Mouse (Mus musculus) adrenal gland, postnatal 25 days (tissue): ENCODE measurements around the gene Purb. TPM values are rescaled to one million over a fixed set of nuclear protein-coding genes. Genes with fewer than 3 reads are reported as not detected.
"Not testable (repeated sequence)": the region's sequence is repeated elsewhere in the genome, so short reads cannot be mapped to it uniquely, and the experiment has no call there.

Source experiments
- DNase-seq: peaks from one replicate; pipeline ENCODE4 v3.0.0; 2021; ENCODE audit warnings: mixed read lengths
- total RNA-seq: library from RNA; stranded (reverse); gene quantifications from 2 replicates; pipeline ENCODE4 v1.2.3, GENCODE M21; 2021

Gene Purb
- total RNA-seq, 1 experiment from 2014 or later, result 73.5 TPM

DNA sequence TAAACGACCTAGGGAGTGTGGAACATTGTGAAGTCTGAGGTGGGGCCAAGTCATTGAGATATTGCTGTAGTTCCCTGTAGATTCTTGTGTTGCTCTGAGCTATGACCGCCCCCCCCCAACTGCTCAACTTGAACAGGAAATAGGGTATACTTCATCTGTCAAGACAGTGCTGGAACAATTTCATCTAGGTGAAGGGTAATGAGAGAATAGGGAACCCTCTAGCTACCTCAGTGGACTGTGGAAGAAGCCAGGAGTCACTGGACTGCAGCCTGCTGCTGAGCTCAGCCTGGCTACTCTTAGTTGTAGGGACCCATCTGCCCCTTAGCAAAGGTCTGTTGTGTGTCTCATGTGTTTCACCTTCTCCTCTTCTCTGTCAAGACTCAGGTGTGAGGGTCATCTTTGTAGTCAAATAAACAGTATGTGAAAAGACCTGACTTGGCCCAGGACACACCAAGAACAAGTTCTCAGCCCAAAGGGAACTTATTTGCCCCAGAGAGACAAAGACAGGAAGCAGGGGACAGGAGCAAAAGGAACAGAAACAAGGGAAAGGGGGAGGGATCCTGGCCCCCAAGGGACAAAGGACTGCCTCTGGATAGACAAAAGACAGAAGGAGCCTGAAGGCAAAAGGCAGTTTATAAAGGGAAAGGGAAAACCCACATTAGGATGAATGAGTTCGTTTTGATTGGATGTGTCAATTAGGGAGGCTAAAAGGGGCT is 8.7 kb upstream of the Purb start:
- no peak for DNase-seq

DNA sequence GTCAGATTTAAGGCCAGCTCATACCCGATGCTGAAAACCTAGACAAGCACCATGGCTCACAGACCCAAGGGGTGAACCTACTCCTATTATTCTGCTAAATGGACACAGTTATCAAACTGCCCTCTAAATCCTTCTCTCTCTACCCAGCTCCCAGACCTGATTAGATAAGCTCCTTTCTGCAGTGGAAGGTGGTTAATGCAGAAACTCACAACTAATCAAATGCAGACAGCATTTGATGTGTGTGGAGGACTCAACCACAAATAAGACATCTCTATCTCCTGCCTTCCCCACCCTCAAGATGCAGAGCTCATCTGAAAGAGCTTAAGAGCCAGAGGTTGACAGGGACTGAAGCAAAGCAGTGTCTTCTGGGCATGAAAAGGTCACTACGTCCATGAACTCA is 7.4 kb upstream of the Purb start:
- no peak for DNase-seq

DNA sequence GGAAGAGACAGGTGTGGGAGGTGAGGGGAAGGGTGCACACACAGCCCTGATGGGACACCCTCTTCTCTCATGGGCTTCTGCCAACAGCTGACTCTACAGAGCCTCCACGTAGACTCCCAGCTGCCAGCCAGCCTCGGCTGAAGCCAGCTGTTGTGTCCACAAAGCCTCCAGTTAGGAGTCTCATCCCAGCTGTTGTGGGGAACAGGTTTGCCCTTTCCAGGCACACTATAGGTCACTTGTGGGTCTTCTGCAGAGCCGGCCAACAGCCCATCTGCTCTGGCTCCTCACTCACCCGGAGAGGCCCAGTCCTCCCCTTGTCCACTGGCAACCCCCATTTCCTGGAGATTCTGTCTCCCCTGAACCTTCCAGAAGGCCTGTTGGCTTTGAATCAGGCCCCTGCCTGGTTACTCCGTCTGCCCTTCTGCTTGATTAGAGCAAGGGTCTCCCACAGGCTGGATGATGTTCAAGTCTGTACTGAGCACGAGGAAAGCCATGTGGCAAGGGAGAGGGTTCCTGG is 6.0 kb upstream of the Purb start:
- DNase-seq, result peak; percentile 11

DNA sequence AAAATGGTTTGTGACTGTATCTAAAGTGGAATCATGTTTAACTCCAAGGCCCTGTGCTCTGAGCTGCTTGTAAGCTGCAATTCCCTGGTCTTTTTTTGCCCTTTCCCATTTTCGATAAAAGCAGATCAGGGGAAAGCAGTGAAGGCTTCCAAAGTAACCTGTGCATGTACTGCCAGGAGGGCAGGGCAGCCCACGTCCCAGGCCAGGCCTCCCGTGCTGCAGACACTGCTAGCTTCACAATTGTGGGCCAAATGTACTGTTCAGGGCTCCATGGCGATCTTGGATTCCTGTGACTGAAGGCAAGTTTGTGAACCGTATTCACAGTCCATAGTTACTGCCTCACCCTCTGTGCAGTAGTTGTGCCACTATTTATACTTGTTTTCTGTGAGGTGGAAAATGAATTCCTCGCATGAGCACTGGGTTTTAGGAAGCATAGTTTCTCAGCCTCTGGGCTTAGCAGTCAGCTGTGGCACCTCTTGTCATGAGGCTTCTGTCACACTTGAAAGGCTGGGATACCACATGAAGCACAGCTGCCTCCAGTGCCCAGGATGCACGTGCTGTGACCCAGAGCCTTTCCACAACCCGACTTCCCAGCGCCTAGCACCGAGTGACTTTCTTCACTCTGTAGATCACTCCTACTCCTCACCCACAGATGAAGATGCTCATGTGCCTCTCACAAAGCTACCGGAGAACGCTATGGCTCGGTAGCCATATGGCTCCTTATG is 5.1 kb upstream of the Purb start:
- DNase-seq, result no peak

DNA sequence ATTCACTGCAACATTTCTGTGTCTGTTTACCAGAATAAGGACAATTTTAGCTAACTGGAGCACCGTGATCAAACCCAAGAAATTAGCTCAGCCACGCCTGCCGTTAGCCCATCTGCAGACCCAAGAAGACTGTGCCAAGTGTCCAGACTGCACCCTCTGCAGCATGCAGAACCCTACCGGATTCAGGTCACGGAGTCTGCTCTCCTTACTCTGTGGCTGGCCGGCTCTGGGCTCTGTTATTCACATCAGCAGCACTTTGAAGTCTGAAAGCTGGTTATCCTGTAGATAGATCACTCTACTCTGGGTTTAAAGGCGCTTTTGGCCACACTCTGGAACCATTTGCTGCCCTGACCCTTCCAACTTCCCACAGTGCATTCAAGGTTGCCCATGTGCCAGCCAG is 4.5 kb upstream of the Purb start:
- DNase-seq, result no peak

DNA sequence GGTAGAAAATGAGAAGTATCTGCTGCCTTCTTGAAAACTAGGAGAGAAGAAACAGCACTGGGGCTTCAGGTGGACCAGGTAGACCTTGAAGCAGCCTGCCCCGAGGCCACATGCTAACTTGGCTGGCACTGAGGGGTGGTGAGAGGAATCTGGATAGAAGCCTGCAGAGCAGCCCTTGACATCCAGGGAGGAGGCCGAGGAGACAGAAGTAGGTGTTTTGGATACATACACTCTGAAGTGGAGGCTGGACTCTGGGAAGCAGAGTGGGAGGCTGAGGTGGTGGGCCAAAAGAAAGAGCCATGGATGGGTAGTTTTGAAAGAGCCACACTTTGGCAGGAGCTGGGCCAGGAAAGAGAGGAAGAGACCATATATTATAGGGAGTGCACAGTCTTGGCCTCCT is 3.5 kb upstream of the Purb start:
- no peak for DNase-seq

DNA sequence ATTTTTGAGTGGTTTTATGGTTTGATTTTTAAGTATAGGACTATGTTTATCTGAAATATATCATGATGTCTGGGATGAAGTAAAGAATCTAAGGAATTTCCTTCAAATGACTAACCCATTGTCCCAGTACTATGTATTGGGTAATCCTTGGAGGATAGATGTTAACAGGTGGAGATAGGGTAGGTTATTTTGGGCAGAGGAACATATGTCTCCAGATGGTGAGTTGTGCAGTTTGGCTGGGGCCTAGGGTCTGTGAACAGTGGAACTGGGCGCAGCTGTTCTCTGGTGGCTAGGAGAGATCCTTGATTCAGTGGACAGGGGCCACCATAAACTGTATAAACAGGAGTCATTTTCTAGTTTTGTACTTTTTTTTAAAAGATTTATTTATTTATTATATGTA is 1.6 kb upstream of the Purb start:
- DNase-seq, result no peak

DNA sequence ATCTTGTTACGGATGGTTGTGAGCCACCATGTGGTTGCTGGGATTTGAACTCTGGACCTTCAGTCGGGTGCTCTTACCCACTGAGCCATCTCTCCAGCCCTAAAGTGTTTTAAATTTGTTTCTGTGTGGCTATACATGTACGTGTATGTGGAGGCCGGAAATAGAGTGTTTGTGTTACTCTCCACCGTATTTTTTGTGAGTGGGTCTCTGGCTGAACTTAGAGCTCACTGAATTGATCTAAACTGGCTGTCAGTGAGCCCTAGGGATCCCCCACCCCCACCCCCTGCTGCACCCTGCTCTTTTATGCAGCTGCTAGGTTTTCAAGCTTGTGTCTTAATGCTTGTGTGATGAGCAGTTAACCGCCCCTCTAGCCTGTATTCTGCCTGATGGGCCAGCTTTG is 1.2 kb upstream of the Purb start:
- DNase-seq, result no peak

DNA sequence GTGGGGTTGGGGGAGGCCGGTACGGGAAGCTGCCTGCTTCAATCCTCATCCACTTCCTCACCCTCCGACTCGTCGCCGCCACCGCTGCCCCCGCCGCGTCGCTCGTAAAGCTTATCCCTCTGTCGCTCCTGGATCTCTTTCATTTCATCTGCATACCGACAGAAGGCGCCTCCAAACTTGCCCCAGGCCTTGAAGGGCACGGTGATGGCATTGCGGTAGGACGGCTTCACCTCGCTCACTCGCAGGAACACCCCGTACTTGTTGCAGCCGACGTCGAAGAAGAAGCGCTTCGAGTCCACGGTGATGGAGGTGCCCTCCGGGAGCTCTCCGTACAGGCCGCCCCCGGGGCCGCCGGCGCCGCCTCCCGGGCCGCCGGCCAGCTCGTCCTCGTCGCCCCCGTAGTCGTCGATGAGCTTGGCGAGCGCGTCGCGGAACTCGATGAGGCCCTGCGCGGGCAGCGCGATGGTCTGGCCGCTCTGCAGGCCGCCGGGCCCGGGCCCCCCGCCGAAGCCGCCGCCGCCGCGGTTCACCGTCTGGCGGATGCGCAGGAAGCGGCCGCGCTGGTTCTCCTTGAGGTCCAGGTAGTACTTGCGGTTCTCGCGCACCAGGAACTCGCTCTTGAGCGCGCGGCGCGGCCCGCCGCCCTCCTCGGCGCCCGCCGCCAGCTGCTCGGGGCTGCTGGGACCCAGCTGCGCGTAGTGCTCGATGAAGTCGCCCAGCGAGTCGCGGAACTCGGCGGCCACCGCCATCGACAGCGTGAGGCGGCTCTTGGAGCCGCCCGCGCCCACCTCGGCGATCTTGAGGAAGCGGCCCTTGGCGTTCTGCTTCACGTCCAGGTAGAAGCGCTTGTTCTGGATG is 614 bp downstream of the Purb start:
- DNase-seq, result peak; percentile 64

DNA sequence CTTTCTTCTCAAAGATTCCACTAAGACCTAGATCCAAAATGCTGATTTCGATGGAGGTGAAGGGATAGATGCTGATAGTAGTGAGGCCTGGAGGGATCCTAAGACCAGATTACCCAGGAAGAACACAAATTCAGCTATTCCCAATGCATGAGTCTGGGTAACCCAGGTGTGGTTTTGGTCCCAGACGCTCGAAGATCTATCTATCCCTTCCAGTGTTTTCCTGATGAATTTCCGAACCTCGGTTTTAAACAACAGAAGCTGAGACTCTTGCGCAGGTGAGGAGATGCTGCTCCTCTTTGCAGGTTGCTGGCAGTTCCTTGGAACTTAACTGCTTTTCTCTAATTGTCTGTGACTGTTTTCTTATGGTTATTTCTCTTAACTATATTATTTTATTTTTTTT is 1.3 kb downstream of the Purb start:
- no peak for DNase-seq

DNA sequence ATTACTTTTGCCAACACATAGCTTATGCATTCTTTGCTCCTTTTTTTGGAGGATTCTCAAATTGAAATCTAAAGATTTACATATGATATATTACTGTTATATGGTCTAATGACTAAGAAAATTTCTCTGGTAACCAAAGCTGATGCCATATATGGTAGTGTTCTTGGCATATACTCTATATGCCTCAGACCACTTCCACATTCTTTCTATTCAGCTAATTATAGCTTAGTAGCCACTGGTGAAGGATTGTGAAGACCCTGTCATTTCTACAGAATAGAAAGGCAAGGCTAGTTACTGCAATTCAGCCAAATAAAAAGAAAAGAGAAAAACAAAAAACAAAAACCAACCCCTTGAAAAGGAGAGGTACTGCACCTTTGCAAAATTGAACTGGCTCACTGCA is 3.6 kb downstream of the Purb start:
- no peak for DNase-seq

DNA sequence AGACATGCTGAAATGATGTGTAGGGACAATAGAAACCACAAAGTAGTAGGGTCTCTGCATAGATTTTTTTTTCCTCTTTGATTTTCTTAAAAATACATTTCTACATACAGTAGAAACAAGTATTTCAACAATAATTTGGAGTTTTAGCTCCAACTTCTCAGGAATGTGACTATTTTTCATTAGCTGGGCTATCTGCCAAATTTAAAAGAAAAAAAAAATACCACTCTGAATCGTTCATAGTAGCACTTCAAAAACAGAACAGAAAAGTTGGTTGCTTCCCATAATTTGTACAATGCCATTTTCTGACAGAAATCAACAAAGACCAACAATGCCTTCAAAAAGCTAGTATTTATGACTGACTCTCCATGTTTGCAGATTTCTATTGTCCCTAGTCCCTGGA is 4.2 kb downstream of the Purb start:
- no peak for DNase-seq

DNA sequence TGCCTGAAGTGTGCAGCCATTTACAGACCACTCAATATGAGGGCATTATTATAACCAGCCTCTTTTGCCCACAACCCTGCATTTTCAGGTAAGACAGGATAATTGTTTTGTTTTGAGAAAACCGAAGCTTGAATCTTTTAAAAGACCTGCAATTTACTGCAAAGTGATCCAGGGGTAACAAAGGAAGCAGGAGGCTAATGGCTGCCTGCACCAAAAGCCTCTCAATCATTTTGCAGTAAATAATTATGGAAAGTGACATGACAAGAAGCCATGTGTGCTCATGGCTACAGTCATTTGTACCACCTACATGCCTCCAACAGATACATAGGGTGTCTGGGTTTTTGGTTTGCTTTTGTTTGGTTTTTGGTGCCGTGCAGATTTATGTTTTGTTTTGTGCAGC is 4.7 kb downstream of the Purb start:
- DNase-seq, result no peak

DNA sequence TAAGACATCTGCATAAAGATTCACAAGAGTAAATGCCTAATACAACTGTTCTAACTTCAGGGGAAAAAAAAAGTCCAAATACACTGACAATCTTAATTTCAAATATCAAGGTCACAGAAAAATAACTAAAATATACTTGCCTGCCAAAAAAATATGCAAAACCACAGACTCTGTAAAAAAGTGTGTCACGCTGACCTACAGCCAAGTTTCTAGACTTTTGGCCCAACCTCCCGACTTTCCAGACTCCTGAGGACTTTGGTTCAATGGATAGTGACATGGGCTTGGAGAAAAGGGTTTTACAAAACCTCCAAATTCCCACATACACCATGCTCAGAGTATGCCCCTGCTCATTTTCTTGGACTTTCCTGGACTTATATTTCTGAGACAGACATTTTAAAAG is 7.2 kb downstream of the Purb start:
- DNase-seq, result no peak

DNA sequence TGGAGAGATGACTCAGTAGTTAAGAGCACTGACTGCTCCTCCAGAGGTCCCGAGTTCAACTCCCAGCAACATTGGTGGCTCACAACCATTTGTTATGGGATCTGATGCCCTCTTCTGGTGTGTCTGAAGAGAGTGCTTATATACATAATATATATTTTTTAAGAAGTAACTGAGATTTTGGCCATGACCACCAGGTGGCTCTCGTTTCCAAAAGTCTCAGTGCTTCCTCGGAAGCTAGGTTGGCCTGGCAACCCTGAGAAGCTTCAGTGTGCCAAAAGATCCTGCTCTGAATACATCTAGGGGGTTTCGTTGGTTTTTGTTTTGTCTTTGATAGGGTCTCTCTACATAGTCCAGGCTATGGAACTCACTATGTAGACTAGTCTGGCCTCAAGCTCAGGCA is 10.6 kb downstream of the Purb start:
- peak; percentile 53 for DNase-seq

DNA sequence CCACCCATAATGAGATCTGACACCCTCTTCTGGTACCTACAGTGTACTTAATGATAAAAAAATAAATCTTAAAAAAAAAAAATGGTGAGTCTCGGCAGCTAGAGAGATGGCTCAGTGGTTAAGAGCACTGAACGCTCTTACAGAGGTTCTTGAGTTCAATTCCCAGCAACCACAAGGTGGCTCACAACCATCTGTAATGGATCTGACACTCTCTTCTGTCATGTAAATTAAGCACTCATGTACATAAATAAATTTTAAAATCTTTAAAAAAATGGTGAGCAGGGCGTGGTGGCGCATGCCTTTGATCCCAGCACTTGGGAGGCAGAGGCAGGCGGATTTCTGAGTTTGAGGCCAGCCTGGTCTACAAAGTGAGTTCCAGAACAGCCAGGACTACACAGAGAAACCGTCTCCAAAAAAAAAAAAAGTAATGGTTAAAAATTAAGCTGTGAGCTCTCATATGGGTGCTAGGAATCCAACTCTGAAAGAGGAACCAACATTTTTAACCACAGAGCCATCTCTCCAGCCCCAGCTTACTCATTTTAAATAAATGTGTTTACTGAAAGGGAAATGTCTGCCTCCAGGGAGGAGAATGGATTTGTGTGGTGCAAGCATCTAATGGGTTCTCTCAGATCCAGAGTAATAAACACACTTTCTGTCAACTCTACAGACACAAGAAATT is 12.4 kb downstream of the Purb start:
- no peak for DNase-seq

DNA sequence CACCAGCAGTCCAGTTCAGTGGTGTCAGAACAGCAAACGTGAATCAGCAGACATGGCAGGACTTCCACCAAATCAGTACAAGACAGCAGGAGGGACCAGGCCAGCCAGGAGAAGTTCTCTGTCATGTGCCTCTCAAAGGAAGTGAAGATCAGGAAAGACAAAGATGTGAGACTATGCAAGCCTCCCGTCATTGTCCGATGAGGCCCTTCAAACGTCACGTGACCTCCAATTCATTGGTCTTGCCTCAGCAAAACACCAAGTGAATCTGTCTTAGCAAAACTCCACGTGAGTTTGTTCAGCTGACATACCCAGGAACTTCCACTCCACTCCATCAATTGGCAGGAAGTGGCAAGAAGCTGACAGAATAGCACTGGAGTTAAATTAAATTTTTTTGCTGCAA is 19.6 kb downstream of the Purb start:
- DNase-seq, result no peak

DNA sequence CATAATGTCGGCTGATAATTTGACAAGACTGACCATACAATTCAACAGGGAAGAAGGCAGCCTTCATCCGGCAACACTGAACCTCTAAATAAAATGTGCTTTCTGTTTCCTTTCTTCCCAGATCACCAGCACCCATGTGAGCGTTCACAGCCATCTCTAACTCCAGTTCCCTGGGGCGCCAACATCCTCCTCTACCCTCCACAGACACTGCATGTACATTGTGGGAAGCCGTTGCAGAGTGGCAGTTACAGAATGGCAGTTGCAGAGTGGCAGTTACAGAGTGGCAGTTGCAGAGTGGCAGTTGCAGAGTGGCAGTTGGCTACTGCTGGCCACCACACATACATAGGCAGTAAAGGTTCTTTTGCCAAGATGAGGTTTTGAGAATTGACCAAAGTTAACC is 27.6 kb downstream of the Purb start:
- DNase-seq, result not testable (repeated sequence)

DNA sequence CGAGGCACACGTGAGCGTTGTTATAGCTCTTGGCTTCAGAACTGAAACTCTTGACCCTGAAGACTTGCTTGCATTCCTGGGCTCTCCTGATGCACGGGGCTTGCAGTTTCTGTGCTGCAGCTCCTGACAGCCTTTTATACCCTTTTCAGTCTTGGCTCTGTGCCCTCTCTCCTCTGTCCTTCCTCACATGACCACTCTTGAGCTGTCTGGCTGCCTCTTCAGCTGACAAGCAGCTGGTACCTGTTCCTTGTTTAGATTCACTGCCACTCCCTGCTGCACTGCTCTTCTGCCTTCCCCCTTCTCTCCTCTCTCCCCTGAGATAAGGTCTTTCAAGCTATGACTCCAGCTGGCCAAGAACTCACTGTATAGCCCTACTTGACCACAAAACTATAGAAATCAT is 28.2 kb downstream of the Purb start:
- DNase-seq, result no peak

DNA sequence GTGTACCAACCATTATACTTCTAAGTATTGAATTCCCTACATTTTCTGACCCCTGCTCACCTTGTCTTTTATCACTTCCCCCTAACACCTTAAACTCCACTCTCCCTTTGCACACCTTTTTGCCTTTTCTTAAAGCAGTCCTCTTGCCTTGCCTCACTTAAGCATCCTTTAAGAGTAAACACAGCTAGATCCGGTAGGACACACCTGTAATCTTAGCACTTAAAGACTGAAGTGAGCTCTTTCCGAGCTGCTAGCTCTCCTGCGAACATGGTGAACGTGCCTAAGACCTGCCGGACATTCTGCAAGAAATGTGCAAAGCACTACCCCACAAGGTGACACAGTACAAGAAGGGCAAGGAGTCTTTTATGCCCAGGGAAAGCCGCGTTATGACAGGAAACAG is 29.8 kb downstream of the Purb start:
- no peak for DNase-seq

DNA sequence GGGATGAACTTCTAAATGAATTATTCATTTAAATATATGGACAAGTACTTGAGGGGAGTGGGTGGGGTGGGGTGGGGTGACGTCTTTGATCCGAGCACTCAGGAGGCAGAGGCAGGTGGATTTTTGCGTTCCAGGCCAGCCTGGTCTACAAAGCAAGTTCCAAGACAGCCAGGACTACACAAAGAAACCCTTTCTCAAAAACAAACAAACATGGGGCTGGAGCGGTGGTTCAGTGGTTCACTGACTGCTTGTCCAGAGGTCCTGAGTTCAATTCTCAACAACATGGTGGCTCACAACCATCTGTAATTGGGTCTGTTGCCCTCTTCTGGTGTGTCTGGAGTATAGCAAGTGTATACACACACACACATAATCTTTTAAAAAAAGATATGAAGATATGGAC is 30.3 kb downstream of the Purb start:
- no peak for DNase-seq

DNA sequence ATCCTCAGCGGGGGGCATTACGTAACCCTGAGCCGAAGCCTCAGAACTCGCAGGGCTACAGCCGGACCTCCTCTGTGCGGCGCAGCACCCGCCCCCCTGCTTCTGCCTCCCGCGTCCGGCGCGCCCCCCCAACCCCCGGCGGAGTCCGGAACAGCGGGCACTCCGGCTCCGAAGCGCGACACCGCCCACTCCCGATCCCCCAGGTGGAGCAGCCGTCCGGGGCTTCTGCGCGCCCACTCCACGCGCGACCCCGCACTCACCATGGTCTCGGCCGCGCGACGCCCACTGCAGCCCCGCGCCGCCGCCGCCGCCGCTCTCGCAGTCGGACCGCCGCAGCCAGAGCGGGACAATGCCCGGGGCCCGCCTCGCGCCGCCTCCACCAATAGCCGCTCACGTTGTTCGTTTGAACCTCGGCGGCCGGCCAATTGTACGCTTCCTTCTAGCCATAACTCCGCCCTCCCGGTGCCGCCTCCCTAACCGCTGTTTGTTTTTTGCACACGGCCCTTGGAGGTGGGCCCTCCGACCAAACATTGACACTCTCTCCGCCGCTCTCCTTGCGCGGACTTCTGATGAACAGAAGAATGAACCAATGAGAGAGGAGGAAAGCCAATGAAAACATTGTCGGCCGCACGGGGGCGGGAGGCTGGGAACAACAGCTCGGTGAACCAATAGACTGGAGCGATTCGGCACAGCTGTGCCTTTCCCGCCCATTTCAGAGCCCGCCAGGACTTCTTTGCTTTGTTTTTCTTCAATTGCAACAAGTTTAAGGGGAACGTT is 31.5 kb downstream of the Purb start, which contains the start of gene H2afv:
H2afv (minus strand) TSS at position 367 of the 777 bp plus-strand sequence.
- peak; percentile 99 for DNase-seq
